Comparison of ENCODE assay signal across 30 mouse cellular contexts in the genomic region with DNA sequence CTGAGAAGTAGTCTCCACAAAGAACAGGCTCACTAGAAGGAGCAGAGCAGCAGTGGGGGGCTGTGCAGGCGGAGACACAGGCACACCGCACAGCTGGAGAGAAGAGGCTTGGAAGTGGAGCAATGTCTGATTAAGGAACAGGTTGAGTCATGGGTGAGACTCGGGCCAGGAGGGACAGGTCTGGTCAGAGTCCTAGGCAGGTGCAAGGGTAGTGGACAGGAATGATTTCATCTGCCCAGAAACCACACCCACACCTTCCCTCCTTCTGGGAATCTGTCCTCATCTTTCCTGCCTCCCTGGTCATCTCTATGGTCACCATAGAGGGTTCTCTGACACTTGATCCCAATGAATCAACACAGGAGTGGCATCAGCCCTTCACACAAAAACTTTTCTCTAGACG.
A peak's percentile ranks its signal among the peaks of the same experiment; 100 is the strongest.
DNase-seq lines count a peak whose midpoint lies in the region; ATAC-seq and TF ChIP-seq lines count a peak whose summit lies in the region.
"Had no signal": no experiment of that assay in that cellular context is flagged by ENCODE, and none has a peak within 500 bp of the region (broad histone marks: within the 10 kb centered on the region; RNA-seq: fewer than 3 reads in every experiment).

No protein-coding gene starts in this region.

- intact Hi-C loops in left cerebral cortex, postnatal 25 days (cut with DNase I) = loop anchor here (5.0 kb wide), 1 partner anchor 63 kb away; no protein-coding TSS in a partner anchor

- TF ChIP-seq EP300 in lung, postnatal 0 days (IDR thresholded peaks at IDR 0.05) = no peak
- no peak for TF ChIP-seq EP300 in stomach, postnatal 0 days (optimal IDR thresholded peaks at IDR 0.05)

- peak; percentile 37; the same call in 1 of the 2 replicates for ATAC-seq in lung, postnatal 0 days
- peak; percentile 54 for ATAC-seq in intestine, postnatal 0 days
- ATAC-seq in stomach, postnatal 0 days (ENCODE audit: low FRiP score, low TSS enrichment) = peak; percentile 79
- ATAC-seq in midbrain, embryonic 13.5 days = no peak
- ATAC-seq: activated CD4-positive, CD25-positive, alpha-beta regulatory T cell, adult 4 months; CD4-positive, CD25-positive, alpha-beta regulatory T cell, adult 4 months; forebrain, embryonic 16.5 days; hindbrain, postnatal 0 days; midbrain, embryonic 15.5 days had no signal

- no peak overlapping the region for H3K9ac ChIP-seq in lung, postnatal 0 days (replicated peaks; ENCODE audit: low read depth)
- no peak overlapping the region for H3K9ac ChIP-seq in intestine, postnatal 0 days (ENCODE audit: low read depth, low read length)
- no peak overlapping the region; the same call in 1 of the 2 replicates for H3K9ac ChIP-seq in stomach, postnatal 0 days (ENCODE audit: low read length)
- no peak overlapping the region for H3K9ac ChIP-seq in midbrain, embryonic 13.5 days (replicated peaks)
- H3K9ac ChIP-seq: embryonic facial prominence, embryonic 13.5 days; hindbrain, embryonic 12.5 days; limb, embryonic 13.5 days; lung, embryonic 15.5 days; midbrain, embryonic 15.5 days had no signal

- peak; percentile 38 for DNase-seq in lung, postnatal 0 days (ENCODE audit: low spot score)
- DNase-seq in lung, postnatal 25 days (ENCODE audit: low spot score) = no peak
- DNase-seq in NIH3T3 (ENCODE audit: low read depth) = peak; percentile 16
- DNase-seq in stomach, postnatal 0 days (ENCODE audit: low spot score) = peak; percentile 48
- DNase-seq in left cerebral cortex, postnatal 25 days (ENCODE audit: low spot score in 2 of 2) = no peak
- DNase-seq in adrenal gland, postnatal 25 days = no peak
- DNase-seq: adrenal gland, adult 8-10 months; cerebellum, adult 11-12 months; cerebellum, postnatal 10 days; gastrocnemius, adult 2 months; heart, postnatal 36 days; kidney, adult 11 months; kidney, postnatal 36 days; right cerebral cortex, adult 18-20 months; right cerebral cortex, postnatal 4 days; thymus, postnatal 14 days had no signal

- no peak for TF ChIP-seq CTCF in lung, postnatal 0 days (IDR thresholded peaks at IDR 0.05)
- no peak for TF ChIP-seq CTCF in intestine, postnatal 0 days (IDR thresholded peaks at IDR 0.05; ENCODE audit: low read depth)
- no peak for TF ChIP-seq CTCF in stomach, postnatal 0 days (IDR thresholded peaks at IDR 0.05; ENCODE audit: low read depth)

- 49% methylated on average over 4 of the region's 4 CpGs for WGBS in lung, postnatal 0 days
- WGBS in intestine, postnatal 0 days = 45% methylated on average over 4 of the region's 4 CpGs
- WGBS in stomach, postnatal 0 days = 48% methylated on average over 4 of the region's 4 CpGs
- 72% methylated on average over 4 of the region's 4 CpGs for WGBS in midbrain, embryonic 13.5 days

- H3K4me3 ChIP-seq in lung, postnatal 0 days (ENCODE audit: low read depth, low read length) = no peak overlapping the region
- H3K4me3 ChIP-seq in intestine, postnatal 0 days (ENCODE audit: low read depth, low read length) = no peak overlapping the region
- no peak overlapping the region for H3K4me3 ChIP-seq in stomach, postnatal 0 days (ENCODE audit: low read depth, low read length)
- no peak overlapping the region for H3K4me3 ChIP-seq in midbrain, embryonic 13.5 days (replicated peaks)
- H3K4me3 ChIP-seq: embryonic facial prominence, embryonic 13.5 days; gastrocnemius, adult 2 months; hindbrain, embryonic 12.5 days; layer of hippocampus, adult 2 months; left cerebral cortex, adult 2 months; limb, embryonic 13.5 days; lung, embryonic 15.5 days; midbrain, embryonic 15.5 days had no signal

- no peaks in the 10 kb centered on the region for H3K27me3 ChIP-seq in lung, postnatal 0 days (replicated peaks; ENCODE audit: insufficient read depth, low read length)
- H3K27me3 ChIP-seq in intestine, postnatal 0 days (replicated peaks; ENCODE audit: control insufficient read depth, insufficient read depth, low read length) = no peaks in the 10 kb centered on the region
- H3K27me3 ChIP-seq in stomach, postnatal 0 days (ENCODE audit: control insufficient read depth, insufficient read depth, low read length) = no peaks in the 10 kb centered on the region
- no peaks in the 10 kb centered on the region for H3K27me3 ChIP-seq in midbrain, embryonic 13.5 days
- H3K27me3 ChIP-seq: embryonic facial prominence, embryonic 13.5 days; hindbrain, embryonic 12.5 days; limb, embryonic 13.5 days; lung, embryonic 15.5 days; midbrain, embryonic 15.5 days had no signal

- no peaks in the 10 kb centered on the region for H3K36me3 ChIP-seq in lung, postnatal 0 days (ENCODE audit: insufficient read depth, low read length)
- no peaks in the 10 kb centered on the region for H3K36me3 ChIP-seq in intestine, postnatal 0 days (ENCODE audit: control insufficient read depth, insufficient read depth)
- H3K36me3 ChIP-seq in stomach, postnatal 0 days (ENCODE audit: control insufficient read depth, insufficient read depth, low read length) = no peaks in the 10 kb centered on the region
- H3K36me3 ChIP-seq in midbrain, embryonic 13.5 days = no peaks in the 10 kb centered on the region
- H3K36me3 ChIP-seq: embryonic facial prominence, embryonic 13.5 days; hindbrain, embryonic 12.5 days; limb, embryonic 13.5 days; lung, embryonic 15.5 days; midbrain, embryonic 15.5 days had no signal

- no peak overlapping the region for H3K4me2 ChIP-seq in lung, postnatal 0 days (replicated peaks; ENCODE audit: low read depth, low read length)
- no peak overlapping the region for H3K4me2 ChIP-seq in intestine, postnatal 0 days (replicated peaks; ENCODE audit: low read depth)
- H3K4me2 ChIP-seq in stomach, postnatal 0 days (replicated peaks; ENCODE audit: low read depth) = no peak overlapping the region
- no peak overlapping the region for H3K4me2 ChIP-seq in midbrain, embryonic 13.5 days (replicated peaks)
- H3K4me2 ChIP-seq: embryonic facial prominence, embryonic 13.5 days; hindbrain, embryonic 12.5 days; limb, embryonic 13.5 days; liver, embryonic 11.5 days; lung, embryonic 15.5 days; midbrain, embryonic 15.5 days had no signal

- no peaks in the 10 kb centered on the region for H3K9me3 ChIP-seq in lung, postnatal 0 days (ENCODE audit: low read length)
- no peaks in the 10 kb centered on the region for H3K9me3 ChIP-seq in intestine, postnatal 0 days (ENCODE audit: control insufficient read depth)
- H3K9me3 ChIP-seq in stomach, postnatal 0 days (ENCODE audit: control insufficient read depth, low read length) = no peaks in the 10 kb centered on the region
- H3K9me3 ChIP-seq in midbrain, embryonic 13.5 days = no peaks in the 10 kb centered on the region
- H3K9me3 ChIP-seq: embryonic facial prominence, embryonic 13.5 days; hindbrain, embryonic 12.5 days; limb, embryonic 13.5 days; lung, embryonic 15.5 days; midbrain, embryonic 15.5 days had no signal

- no peak overlapping the region for H3K27ac ChIP-seq in lung, postnatal 0 days (ENCODE audit: low read length)
- no peak overlapping the region for H3K27ac ChIP-seq in intestine, postnatal 0 days (ENCODE audit: low read depth, low read length)
- H3K27ac ChIP-seq in stomach, postnatal 0 days (replicated peaks) = no peak overlapping the region; the same call in 1 of the 2 replicates
- no peak overlapping the region for H3K27ac ChIP-seq in midbrain, embryonic 13.5 days
- H3K27ac ChIP-seq: embryonic facial prominence, embryonic 13.5 days; gastrocnemius, adult 2 months; hindbrain, embryonic 12.5 days; hindbrain, postnatal 0 days; layer of hippocampus, adult 2 months; left cerebral cortex, adult 2 months; limb, embryonic 13.5 days; lung, embryonic 15.5 days; midbrain, embryonic 15.5 days had no signal

- H3K4me1 ChIP-seq in lung, postnatal 0 days (ENCODE audit: insufficient read depth, low read depth, low read length) = no peaks in the 10 kb centered on the region
- peaks cover 15% of the 10 kb centered on the region for H3K4me1 ChIP-seq in intestine, postnatal 0 days (replicated peaks; ENCODE audit: control insufficient read depth, insufficient read depth, low read length)
- peaks cover 9% of the 10 kb centered on the region for H3K4me1 ChIP-seq in stomach, postnatal 0 days (replicated peaks; ENCODE audit: control insufficient read depth, insufficient read depth)
- 0 out of 2 replicates have a peak, but pooled peaks cover 7% of the 10 kb centered on the region for H3K4me1 ChIP-seq in midbrain, embryonic 13.5 days (replicated peaks)
- H3K4me1 ChIP-seq: midbrain, embryonic 15.5 days had no signal

Comparison
In these comparisons a context has a peak if more than half of its experiments do, and no peak if none do; other contexts are left out.
1. DNase-seq: peak in lung, postnatal 0 days (single experiment), NIH3T3 (single experiment) and stomach, postnatal 0 days (single experiment); none in lung, postnatal 25 days (single experiment), left cerebral cortex, postnatal 25 days (0 of 2) and adrenal gland, postnatal 25 days (single experiment).